Mouse (Mus musculus): ENCODE data around the gene Ptch2. TPM values are rescaled to one million over a fixed set of nuclear protein-coding genes. Genes with fewer than 3 reads are reported as not detected.

Ptch2 gene
- polyA plus RNA-seq, 1 experiment from 2014 or later = 0.51 TPM

- ATAC-seq (ENCODE audit: low read depth) = no peak
Measured at GRCm38 (mm10) chr4:117130790-117131189, 34.9 kb downstream of the Ptch2 start.

GRCm38 (mm10) chr4:117131198-117131597 is 35.3 kb downstream of the Ptch2 start:
- ATAC-seq (ENCODE audit: low read depth) (no peak), DNase-seq (no peak)
- Histone ChIP-seq H3K4me2 (no peak overlapping the region), H3K9me3 (replicated peaks) (no peaks in the 10 kb centered on the region), H3K4me3 (replicated peaks) (no peak overlapping the region), H3K27me3 (peaks cover 26% of the 10 kb centered on the region), H3K9ac (no peak overlapping the region), H3K4me1 (replicated peaks) (peaks cover 47% of the 10 kb centered on the region), H3K27ac (no peak overlapping the region), H3K36me3 (peaks cover 14% of the 10 kb centered on the region; the same call in 1 of the 2 replicates)
- 72% methylated on average over 6 of the region's 6 CpGs for WGBS (ENCODE audit: insufficient replicate concordance)

More at GRCm38 (mm10) chr4:117130790-117131189, 34.9 kb downstream of the Ptch2 start:
- Histone ChIP-seq H3K4me2 (no peak overlapping the region), H3K4me1 (replicated peaks) (peaks cover 47% of the 10 kb centered on the region), H3K27me3 (peaks cover 26% of the 10 kb centered on the region), H3K27ac (no peak overlapping the region), H3K4me3 (replicated peaks) (no peak overlapping the region), H3K9me3 (replicated peaks) (no peaks in the 10 kb centered on the region), H3K9ac (no peak overlapping the region), H3K36me3 (peaks cover 14% of the 10 kb centered on the region; the same call in 1 of the 2 replicates)
- WGBS (ENCODE audit: insufficient replicate concordance) = 80% methylated on average over 6 of the region's 6 CpGs
- no peak for DNase-seq

GRCm38 (mm10) chr4:117131890-117132793 is 36.3 kb downstream of the Ptch2 start:
- Histone ChIP-seq H3K36me3 (peaks cover 14% of the 10 kb centered on the region; the same call in 1 of the 2 replicates), H3K4me1 (replicated peaks) (peaks cover 47% of the 10 kb centered on the region), H3K9ac (no peak overlapping the region), H3K9me3 (replicated peaks) (no peaks in the 10 kb centered on the region), H3K27me3 (peaks cover 26% of the 10 kb centered on the region), H3K4me3 (replicated peaks) (peak overlapping the region; percentile 82), H3K4me2 (peak overlapping the region; percentile 97), H3K27ac (no peak overlapping the region)
- ATAC-seq (ENCODE audit: low read depth) (no peak), DNase-seq (no peak)
- WGBS (ENCODE audit: insufficient replicate concordance) = 50% methylated on average over 7 of the region's 7 CpGs

- Histone ChIP-seq H3K4me3 (replicated peaks) (peak overlapping the region; percentile 82), H3K4me2 (peak overlapping the region; percentile 97), H3K9me3 (replicated peaks) (no peaks in the 10 kb centered on the region), H3K36me3 (peaks cover 14% of the 10 kb centered on the region; the same call in 1 of the 2 replicates), H3K27ac (no peak overlapping the region), H3K9ac (peak overlapping the region; percentile 88; the same call in 1 of the 2 replicates), H3K27me3 (peaks cover 26% of the 10 kb centered on the region), H3K4me1 (replicated peaks) (peaks cover 47% of the 10 kb centered on the region)
- no peak for DNase-seq
- no peak for ATAC-seq (ENCODE audit: low read depth)
- WGBS (ENCODE audit: insufficient replicate concordance) = 20% methylated on average over 11 of the region's 11 CpGs
Measured at GRCm38 (mm10) chr4:117132794-117133143, 36.9 kb downstream of the Ptch2 start.

GRCm38 (mm10) chr4:117133366-117133796 is 37.5 kb downstream of the Ptch2 start:
- Histone ChIP-seq H3K27ac (no peak overlapping the region), H3K36me3 (peaks cover 10% of the 10 kb centered on the region; the same call in 1 of the 2 replicates), H3K4me3 (replicated peaks) (peak overlapping the region; percentile 82), H3K4me2 (peak overlapping the region; percentile 97), H3K27me3 (peaks cover 26% of the 10 kb centered on the region), H3K4me1 (replicated peaks) (peaks cover 51% of the 10 kb centered on the region), H3K9me3 (replicated peaks) (no peaks in the 10 kb centered on the region), H3K9ac (peak overlapping the region; percentile 88)
- ATAC-seq (ENCODE audit: low read depth) = no peak; the same call in 1 of the 2 replicates
- WGBS (ENCODE audit: insufficient replicate concordance) = 1% methylated on average over 41 of the region's 42 CpGs
- DNase-seq = no peak

- ATAC-seq (ENCODE audit: low read depth) (peak; percentile 84), DNase-seq (peak; percentile 95)
- Histone ChIP-seq H3K9me3 (replicated peaks) (no peaks in the 10 kb centered on the region), H3K4me2 (peak within 1 kb of the TSS; percentile 97), H3K4me1 (replicated peaks) (peaks cover 56% of the 10 kb centered on the region), H3K27me3 (peaks cover 26% of the 10 kb centered on the region), H3K36me3 (0 out of 2 replicates have a peak, but pooled peaks cover 6% of the 10 kb centered on the region), H3K9ac (peak within 1 kb of the TSS; percentile 88), H3K4me3 (replicated peaks) (peak within 1 kb of the TSS; percentile 82), H3K27ac (peak within 1 kb of the TSS; percentile 58)
- 3% methylated on average over 48 of the region's 48 CpGs for WGBS (ENCODE audit: insufficient replicate concordance)
Measured at GRCm38 (mm10) chr4:117133817-117134600, 38.1 kb downstream of the Ptch2 start, which contains the start of gene Plk3. Plk3 (minus strand) TSS chr4:117133963.

GRCm38 (mm10) chr4:117134601-117134995 is 38.7 kb downstream of the Ptch2 start:
- 29% methylated on average over 2 of the region's 2 CpGs for WGBS (ENCODE audit: insufficient replicate concordance)
- DNase-seq (no peak), ATAC-seq (ENCODE audit: low read depth) (no peak)
- Histone ChIP-seq H3K4me1 (replicated peaks) (peaks cover 60% of the 10 kb centered on the region), H3K9ac (peak overlapping the region; percentile 88), H3K27me3 (peaks cover 26% of the 10 kb centered on the region), H3K27ac (peak overlapping the region; percentile 58), H3K4me2 (peak overlapping the region; percentile 97), H3K9me3 (replicated peaks) (no peaks in the 10 kb centered on the region), H3K36me3 (0 out of 2 replicates have a peak, but pooled peaks cover 2% of the 10 kb centered on the region), H3K4me3 (replicated peaks) (no peak overlapping the region)

GRCm38 (mm10) chr4:117136034-117136433 is 40.2 kb downstream of the Ptch2 start:
- DNase-seq (peak; percentile 54), ATAC-seq (ENCODE audit: low read depth) (peak; percentile 68)
- Histone ChIP-seq H3K4me3 (replicated peaks) (no peak overlapping the region), H3K9ac (peak overlapping the region; percentile 20), H3K4me1 (replicated peaks) (peaks cover 61% of the 10 kb centered on the region), H3K9me3 (replicated peaks) (no peaks in the 10 kb centered on the region), H3K27ac (peak overlapping the region; percentile 72), H3K36me3 (0 out of 2 replicates have a peak, but pooled peaks cover 2% of the 10 kb centered on the region), H3K27me3 (peaks cover 26% of the 10 kb centered on the region), H3K4me2 (peak overlapping the region; percentile 25)
- WGBS (ENCODE audit: insufficient replicate concordance) = 12% methylated on average over 8 of the region's 8 CpGs

GRCm38 (mm10) chr4:117138295-117139216 is 42.7 kb downstream of the Ptch2 start:
- 56% methylated on average over 16 of the region's 17 CpGs for WGBS (ENCODE audit: insufficient replicate concordance)
- H3K9me3 ChIP-seq (replicated peaks) = no peaks in the 10 kb centered on the region

GRCm38 (mm10) chr4:117139217-117139612 is 43.3 kb downstream of the Ptch2 start:
- peak; percentile 55 for DNase-seq
- H3K27ac ChIP-seq = peak overlapping the region; percentile 15
- whole genome bisulfite sequencing (ENCODE audit: insufficient replicate concordance) = 0% methylated on average over 2 of the region's 2 CpGs

More at GRCm38 (mm10) chr4:117138295-117139216, 42.7 kb downstream of the Ptch2 start:
- Histone ChIP-seq H3K4me1 (replicated peaks) (peaks cover 44% of the 10 kb centered on the region), H3K4me3 (replicated peaks) (no peak overlapping the region), H3K4me2 (no peak overlapping the region), H3K27me3 (peaks cover 13% of the 10 kb centered on the region), H3K36me3 (no peaks in the 10 kb centered on the region), H3K9ac (no peak overlapping the region), H3K27ac (peak overlapping the region; percentile 15)
- no peak for ATAC-seq (ENCODE audit: low read depth)
- no peak for DNase-seq

More at GRCm38 (mm10) chr4:117139217-117139612, 43.3 kb downstream of the Ptch2 start:
- no peaks in the 10 kb centered on the region for H3K9me3 ChIP-seq (replicated peaks)
- H3K27me3 ChIP-seq = peaks cover 14% of the 10 kb centered on the region
- H3K36me3 ChIP-seq = no peaks in the 10 kb centered on the region
- peaks cover 40% of the 10 kb centered on the region for H3K4me1 ChIP-seq (replicated peaks)
- H3K9ac ChIP-seq = no peak overlapping the region
- no peak overlapping the region for H3K4me3 ChIP-seq (replicated peaks)
- ATAC-seq (ENCODE audit: low read depth) = no peak; the same call in 1 of the 2 replicates
- H3K4me2 ChIP-seq = no peak overlapping the region

Measured in liver, embryonic 13.5 days (tissue).